Mouse (Mus musculus) embryonic facial prominence, embryonic 12.5 days (tissue): Measurements from ENCODE around the gene Qtrt1. TPM values are rescaled to one million over a fixed set of nuclear protein-coding genes. Genes with fewer than 3 reads are reported as not detected.

Experiments
- ATAC-seq: fragments of 200-750 bp; cut with Nextera tagmentation; 2 replicates; pipeline ENCODE4 v1.8.0; 2017; ENCODE audit not compliant: insufficient number of reproducible peaks, insufficient read depth, low FRiP score, low TSS enrichment
- H3K27ac ChIP-seq: fragments of 300-500 bp; sonication (generic); 2 replicates; pipeline ENCODE4 v1.5.1; 2016; ENCODE audit warnings: mild to moderate bottlenecking
- H3K27me3 ChIP-seq: fragments of 300-500 bp; sonication (generic); 2 replicates; pipeline ENCODE4 v1.6.1; 2016; ENCODE audit warnings: mild to moderate bottlenecking, moderate library complexity
- H3K36me3 ChIP-seq: fragments of 300-500 bp; sonication (generic); 2 replicates; pipeline ENCODE4 v1.6.1; 2016; ENCODE audit warnings: mild to moderate bottlenecking
- H3K4me1 ChIP-seq: fragments of 300-500 bp; sonication (generic); 2 replicates; pipeline ENCODE4 v1.6.1; 2016
- H3K4me2 ChIP-seq: fragments of 300-500 bp; sonication (generic); replicated peaks from 2 replicates; pipeline ENCODE4 v1.6.1; 2016; ENCODE audit warnings: mild to moderate bottlenecking, moderate library complexity
- H3K4me3 ChIP-seq: fragments of 300-500 bp; sonication (generic); 2 replicates; pipeline ENCODE4 v1.5.1; 2016; ENCODE audit warnings: mild to moderate bottlenecking
- H3K9ac ChIP-seq: fragments of 300-500 bp; sonication (generic); 2 replicates; pipeline ENCODE4 v1.6.1; 2016; ENCODE audit warnings: mild to moderate bottlenecking, moderate library complexity
- H3K9me3 ChIP-seq: fragments of 300-500 bp; sonication (generic); 2 replicates; pipeline ENCODE4 v1.6.1; 2016; ENCODE audit warnings: mild to moderate bottlenecking, moderate library complexity
- WGBS: fragments of 180-500 bp; shearing (Covaris S2); methylation state at CpG from one replicate; pipeline ENCODE4 v1.1.7; 2016; 5-methylcytosine and 5-hydroxymethylcytosine counted together
- polyA plus RNA-seq: library from polyadenylated mRNA; unstranded; fragments of >200 nt; fragmentation: Nextera tagmentation; extraction: Ambion mirVana; gene quantifications from 2 replicates; pipeline ENCODE4 v1.2.1, GENCODE M21; 2016

The Qtrt1 gene
- polyA plus RNA-seq, 1 experiment from 2014 or later, result 48.7 TPM

DNA sequence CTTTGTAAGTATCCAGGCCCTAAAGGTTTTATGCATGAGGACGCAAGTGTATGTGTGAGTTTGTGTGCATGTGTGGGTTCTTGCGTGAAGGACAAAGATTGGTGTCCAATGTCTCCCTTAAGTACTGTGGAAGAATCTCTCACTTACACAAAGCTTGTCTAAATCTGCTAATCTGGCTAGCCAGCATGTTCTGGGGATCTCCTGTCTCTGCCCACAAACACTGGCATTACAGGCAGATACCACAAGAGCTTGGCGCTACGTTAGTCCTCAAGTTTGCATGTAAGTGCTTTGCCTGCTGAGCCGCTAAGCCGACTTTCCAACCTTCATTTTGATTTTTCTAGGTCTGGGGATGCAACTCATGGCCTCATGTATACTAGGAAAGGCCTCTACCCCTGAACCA lies 25.9 kb downstream of the Qtrt1 start:
- no peaks in the 10 kb centered on the region for H3K27me3 ChIP-seq
- no peak overlapping the region for H3K4me2 ChIP-seq
- ATAC-seq, result no peak
- H3K4me1 ChIP-seq, result peaks cover 7% of the 10 kb centered on the region; the same call in 1 of the 2 replicates
- no peaks in the 10 kb centered on the region for H3K9me3 ChIP-seq
- H3K27ac ChIP-seq, result 0 out of 2 replicates have a peak overlapping the region, but pooled peaks have one; percentile 25
- WGBS, result 93% methylated on average over 6 of the region's 6 CpGs
- H3K4me3 ChIP-seq, result no peak overlapping the region
- no peaks in the 10 kb centered on the region for H3K36me3 ChIP-seq
- no peak overlapping the region for H3K9ac ChIP-seq

DNA sequence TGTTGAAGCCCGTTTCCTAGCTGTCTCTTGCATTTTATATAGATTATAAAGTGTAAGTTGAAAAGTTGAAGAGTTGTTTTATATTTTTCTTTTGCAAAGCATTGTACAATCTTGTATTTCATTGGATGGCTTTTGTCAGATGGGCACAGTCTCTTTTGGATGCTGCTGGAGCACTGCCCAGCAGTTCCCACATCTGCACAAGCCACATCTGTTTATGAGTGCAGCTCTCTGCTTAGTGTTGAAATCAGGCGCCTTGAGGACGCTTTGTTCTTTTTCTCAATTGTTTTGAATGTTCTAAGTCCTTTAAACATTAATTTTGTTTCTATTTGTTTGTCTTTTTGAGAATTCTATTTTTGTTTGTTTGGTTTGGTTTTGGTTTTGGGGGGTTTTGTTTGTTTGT lies 26.6 kb downstream of the Qtrt1 start:
- H3K4me2 ChIP-seq, result no peak overlapping the region
- H3K27me3 ChIP-seq, result no peaks in the 10 kb centered on the region
- no peak overlapping the region for H3K4me3 ChIP-seq
- no peak overlapping the region for H3K9ac ChIP-seq
- no peaks in the 10 kb centered on the region for H3K9me3 ChIP-seq
- 70% methylated on average over 3 of the region's 3 CpGs for WGBS
- H3K36me3 ChIP-seq, result no peaks in the 10 kb centered on the region
- peaks cover 7% of the 10 kb centered on the region; the same call in 1 of the 2 replicates for H3K4me1 ChIP-seq
- no peak for ATAC-seq
- no peak overlapping the region for H3K27ac ChIP-seq

DNA sequence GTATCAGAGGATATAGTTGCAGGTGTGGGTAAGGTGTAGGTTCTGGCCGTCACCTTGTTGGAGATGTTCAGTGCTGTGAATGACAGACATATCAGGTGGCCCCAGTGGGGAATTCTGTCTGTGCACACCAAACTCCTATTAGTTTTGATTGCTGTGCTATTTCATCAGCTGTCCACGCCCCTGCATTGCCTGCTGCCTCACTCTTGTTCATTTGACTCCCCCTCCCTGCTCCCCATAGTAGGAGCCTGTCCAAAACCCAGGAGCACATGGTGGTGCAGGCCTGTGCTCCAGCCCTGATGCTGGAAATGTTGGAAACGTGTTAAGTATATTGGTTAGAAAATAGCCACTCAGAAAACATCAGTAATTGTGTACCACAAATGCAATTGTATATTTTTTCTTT lies 27.8 kb downstream of the Qtrt1 start:
- 70% methylated on average over 3 of the region's 3 CpGs for WGBS
- Histone ChIP-seq H3K4me2 (no peak overlapping the region), H3K27ac (no peak overlapping the region)

DNA sequence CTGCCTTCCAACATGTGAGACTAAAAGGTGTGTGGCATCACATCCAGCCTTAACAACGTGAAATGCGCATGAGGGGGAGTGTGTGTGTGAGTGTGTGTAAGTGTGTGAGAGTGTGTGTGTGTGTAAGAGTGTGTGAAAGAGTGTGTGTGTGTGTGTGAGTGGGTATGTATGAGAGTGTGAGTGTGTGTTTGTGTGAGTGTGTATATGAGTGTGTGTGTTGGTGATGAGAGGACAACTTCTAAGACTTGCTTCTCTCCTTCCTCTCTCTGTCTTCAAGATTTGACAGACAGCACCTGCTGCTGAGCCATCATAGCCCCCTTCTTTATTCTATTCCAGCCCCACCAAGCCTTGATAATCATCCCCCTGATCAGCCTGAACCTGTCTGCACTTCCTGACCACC lies 28.3 kb downstream of the Qtrt1 start:
- no peak for ATAC-seq
- Histone ChIP-seq H3K27me3 (no peaks in the 10 kb centered on the region), H3K9me3 (no peaks in the 10 kb centered on the region), H3K4me2 (no peak overlapping the region), H3K36me3 (0 out of 2 replicates have a peak, but pooled peaks cover 5% of the 10 kb centered on the region), H3K4me3 (no peak overlapping the region), H3K4me1 (peaks cover 7% of the 10 kb centered on the region; the same call in 1 of the 2 replicates), H3K9ac (no peak overlapping the region), H3K27ac (no peak overlapping the region)
- 87% methylated on average over 2 of the region's 2 CpGs for WGBS

More for the DNA sequence above, 27.8 kb downstream of the Qtrt1 start:
- Histone ChIP-seq H3K4me1 (peaks cover 7% of the 10 kb centered on the region; the same call in 1 of the 2 replicates), H3K9ac (no peak overlapping the region), H3K9me3 (no peaks in the 10 kb centered on the region), H3K27me3 (no peaks in the 10 kb centered on the region), H3K4me3 (no peak overlapping the region), H3K36me3 (0 out of 2 replicates have a peak, but pooled peaks cover under 1% of the 10 kb centered on the region)
- ATAC-seq, result no peak

GRCm38 (mm10) chr9:21440387-21440786 lies 28.8 kb downstream of the Qtrt1 start:
- Histone ChIP-seq H3K36me3 (0 out of 2 replicates have a peak, but pooled peaks cover 5% of the 10 kb centered on the region), H3K4me3 (no peak overlapping the region), H3K27me3 (no peaks in the 10 kb centered on the region), H3K4me2 (no peak overlapping the region), H3K4me1 (peaks cover 7% of the 10 kb centered on the region; the same call in 1 of the 2 replicates), H3K9ac (no peak overlapping the region), H3K27ac (no peak overlapping the region), H3K9me3 (no peaks in the 10 kb centered on the region)
- ATAC-seq, result no peak

- H3K9ac ChIP-seq, result no peak overlapping the region
- H3K36me3 ChIP-seq, result 0 out of 2 replicates have a peak, but pooled peaks cover 5% of the 10 kb centered on the region
- H3K9me3 ChIP-seq, result no peaks in the 10 kb centered on the region
- no peak for ATAC-seq
- H3K4me2 ChIP-seq, result no peak overlapping the region
- H3K4me3 ChIP-seq, result no peak overlapping the region
- H3K27ac ChIP-seq, result no peak overlapping the region
- WGBS, result 96% methylated on average over 8 of the region's 8 CpGs
- no peaks in the 10 kb centered on the region for H3K27me3 ChIP-seq
- H3K4me1 ChIP-seq, result no peaks in the 10 kb centered on the region
Observed at GRCm38 (mm10) chr9:21443853-21444252, 32.2 kb downstream of the Qtrt1 start.

DNA sequence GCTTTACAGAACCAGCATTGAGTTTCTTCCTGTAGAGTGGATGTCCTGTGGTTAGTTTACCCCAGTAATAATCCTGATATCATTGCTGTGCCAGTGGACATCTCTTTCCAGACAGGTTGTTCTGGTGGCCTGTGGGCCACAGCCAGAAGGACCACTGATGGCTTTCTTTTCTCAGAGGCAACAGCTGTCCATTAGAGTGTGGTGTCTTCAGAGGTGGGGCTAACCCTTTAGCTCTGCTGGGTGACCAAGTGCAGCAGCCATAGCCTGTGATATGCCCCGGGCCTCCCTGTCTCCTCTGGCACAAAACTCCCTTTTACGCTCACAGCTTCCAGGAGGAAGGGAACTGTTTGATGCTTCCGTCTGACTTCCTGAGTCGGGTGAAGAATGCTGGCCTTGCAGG lies 32.9 kb downstream of the Qtrt1 start:
- Histone ChIP-seq H3K9ac (no peak overlapping the region), H3K36me3 (0 out of 2 replicates have a peak, but pooled peaks cover 5% of the 10 kb centered on the region), H3K4me2 (no peak overlapping the region), H3K27ac (no peak overlapping the region), H3K4me3 (no peak overlapping the region), H3K27me3 (no peaks in the 10 kb centered on the region), H3K4me1 (no peaks in the 10 kb centered on the region), H3K9me3 (no peaks in the 10 kb centered on the region)
- no peak for ATAC-seq
- 87% methylated on average over 4 of the region's 4 CpGs for WGBS

DNA sequence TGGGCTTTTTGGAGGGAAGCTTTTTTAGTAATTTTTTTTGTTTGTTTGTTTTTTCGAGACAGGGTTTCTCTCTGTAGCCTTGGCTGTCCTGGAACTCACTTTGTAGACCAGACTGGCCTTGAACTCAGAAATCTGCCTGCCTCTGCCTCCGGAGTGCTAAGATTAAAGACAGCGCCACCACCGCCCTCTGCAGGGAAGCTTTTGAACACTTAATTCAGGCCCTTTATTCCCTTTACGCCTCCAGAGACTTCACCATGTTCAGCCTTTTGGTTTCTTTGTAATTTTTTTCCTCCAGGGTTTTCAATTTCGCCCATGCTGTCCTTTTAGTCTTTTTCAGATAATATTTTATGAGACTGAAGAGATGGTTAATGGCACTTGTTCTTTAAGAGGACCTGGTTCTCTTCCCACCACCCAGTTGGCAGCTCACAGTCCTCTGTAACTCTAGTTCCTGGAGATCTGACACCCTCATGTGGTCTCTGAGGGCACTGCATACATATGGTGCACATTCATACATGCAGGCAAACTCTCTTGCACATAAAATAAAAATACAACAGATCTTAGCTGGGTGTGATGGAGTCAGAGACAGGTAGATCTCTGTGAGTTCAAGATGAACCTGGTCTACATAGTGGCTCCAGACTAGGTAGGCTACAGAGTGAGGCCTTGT lies 33.6 kb downstream of the Qtrt1 start:
- Histone ChIP-seq H3K9me3 (no peaks in the 10 kb centered on the region), H3K36me3 (0 out of 2 replicates have a peak, but pooled peaks cover 5% of the 10 kb centered on the region), H3K4me2 (no peak overlapping the region), H3K4me3 (no peak overlapping the region), H3K9ac (no peak overlapping the region), H3K27me3 (no peaks in the 10 kb centered on the region), H3K4me1 (no peaks in the 10 kb centered on the region), H3K27ac (no peak overlapping the region)
- no peak for ATAC-seq
- WGBS, result 95% methylated on average over 6 of the region's 6 CpGs

GRCm38 (mm10) chr9:21447778-21448177 lies 36.1 kb downstream of the Qtrt1 start:
- no peaks in the 10 kb centered on the region for H3K4me1 ChIP-seq
- H3K9me3 ChIP-seq, result no peaks in the 10 kb centered on the region
- 0 out of 2 replicates have a peak, but pooled peaks cover 5% of the 10 kb centered on the region for H3K36me3 ChIP-seq
- WGBS, result 98% methylated on average over 2 of the region's 2 CpGs
- no peak overlapping the region for H3K4me3 ChIP-seq
- no peak overlapping the region for H3K9ac ChIP-seq
- no peak overlapping the region for H3K27ac ChIP-seq
- H3K27me3 ChIP-seq, result no peaks in the 10 kb centered on the region
- ATAC-seq, result no peak
- no peak overlapping the region for H3K4me2 ChIP-seq

DNA sequence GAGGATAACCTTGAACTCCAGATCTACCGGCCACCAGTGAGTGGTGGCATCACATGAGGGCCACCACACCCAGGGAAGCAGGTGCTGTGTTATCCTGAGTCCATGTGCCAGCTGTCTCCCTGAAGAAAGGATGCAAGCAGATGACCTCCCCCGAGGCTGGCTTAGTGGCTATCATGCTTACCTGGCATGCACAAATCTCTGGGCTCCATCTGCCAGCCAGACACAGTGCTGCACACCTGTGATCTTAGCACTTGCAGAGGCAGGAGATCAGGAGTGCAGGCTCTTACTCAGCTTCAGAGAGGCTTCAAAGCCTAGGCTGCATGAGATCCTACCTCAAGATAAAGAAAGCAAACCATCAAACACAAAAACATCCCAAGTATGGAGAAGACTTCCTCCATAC lies 38.1 kb downstream of the Qtrt1 start:
- Histone ChIP-seq H3K4me1 (no peaks in the 10 kb centered on the region), H3K9me3 (no peaks in the 10 kb centered on the region), H3K36me3 (0 out of 2 replicates have a peak, but pooled peaks cover 2% of the 10 kb centered on the region), H3K4me3 (no peak overlapping the region), H3K9ac (no peak overlapping the region), H3K27me3 (no peaks in the 10 kb centered on the region), H3K27ac (no peak overlapping the region), H3K4me2 (no peak overlapping the region)
- WGBS, result 81% methylated on average over 2 of the region's 2 CpGs
- ATAC-seq, result no peak

DNA sequence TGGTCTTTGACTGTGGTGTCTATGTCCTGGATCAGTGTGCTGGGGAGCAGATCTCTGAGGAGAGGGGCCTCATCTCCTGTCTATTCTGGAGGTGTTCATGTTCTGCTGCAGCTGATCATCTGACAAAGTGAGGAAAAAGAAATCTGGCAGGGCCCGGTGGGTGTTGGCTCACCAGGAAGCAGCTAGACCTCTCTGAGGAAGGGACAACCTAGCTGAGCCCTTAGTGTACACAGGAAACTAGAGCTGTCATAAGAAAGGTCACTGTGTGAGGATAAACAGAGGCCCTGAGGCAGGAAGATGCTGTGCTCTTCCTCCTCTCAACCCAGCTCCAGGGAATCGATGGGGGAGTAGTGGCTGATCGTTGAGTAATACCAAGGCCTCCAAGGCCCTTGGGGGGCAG lies 38.6 kb downstream of the Qtrt1 start:
- ATAC-seq, result no peak
- Histone ChIP-seq H3K4me2 (no peak overlapping the region), H3K4me1 (no peaks in the 10 kb centered on the region), H3K4me3 (no peak overlapping the region), H3K27ac (no peak overlapping the region), H3K9me3 (no peaks in the 10 kb centered on the region), H3K9ac (no peak overlapping the region), H3K27me3 (no peaks in the 10 kb centered on the region), H3K36me3 (no peaks in the 10 kb centered on the region)
- WGBS, result 82% methylated on average over 3 of the region's 3 CpGs

- no peak for ATAC-seq
- no peaks in the 10 kb centered on the region for H3K9me3 ChIP-seq
- 85% methylated on average over 8 of the region's 8 CpGs for WGBS
Observed at GRCm38 (mm10) chr9:21451391-21451790, 39.8 kb downstream of the Qtrt1 start.

More at GRCm38 (mm10) chr9:21451391-21451790, 39.8 kb downstream of the Qtrt1 start:
- Histone ChIP-seq H3K27ac (no peak overlapping the region), H3K4me1 (no peaks in the 10 kb centered on the region), H3K27me3 (no peaks in the 10 kb centered on the region), H3K4me3 (no peak overlapping the region), H3K4me2 (no peak overlapping the region), H3K36me3 (no peaks in the 10 kb centered on the region), H3K9ac (no peak overlapping the region)
